Mouse (Mus musculus): ENCODE data around the gene Cst13.

DNA sequence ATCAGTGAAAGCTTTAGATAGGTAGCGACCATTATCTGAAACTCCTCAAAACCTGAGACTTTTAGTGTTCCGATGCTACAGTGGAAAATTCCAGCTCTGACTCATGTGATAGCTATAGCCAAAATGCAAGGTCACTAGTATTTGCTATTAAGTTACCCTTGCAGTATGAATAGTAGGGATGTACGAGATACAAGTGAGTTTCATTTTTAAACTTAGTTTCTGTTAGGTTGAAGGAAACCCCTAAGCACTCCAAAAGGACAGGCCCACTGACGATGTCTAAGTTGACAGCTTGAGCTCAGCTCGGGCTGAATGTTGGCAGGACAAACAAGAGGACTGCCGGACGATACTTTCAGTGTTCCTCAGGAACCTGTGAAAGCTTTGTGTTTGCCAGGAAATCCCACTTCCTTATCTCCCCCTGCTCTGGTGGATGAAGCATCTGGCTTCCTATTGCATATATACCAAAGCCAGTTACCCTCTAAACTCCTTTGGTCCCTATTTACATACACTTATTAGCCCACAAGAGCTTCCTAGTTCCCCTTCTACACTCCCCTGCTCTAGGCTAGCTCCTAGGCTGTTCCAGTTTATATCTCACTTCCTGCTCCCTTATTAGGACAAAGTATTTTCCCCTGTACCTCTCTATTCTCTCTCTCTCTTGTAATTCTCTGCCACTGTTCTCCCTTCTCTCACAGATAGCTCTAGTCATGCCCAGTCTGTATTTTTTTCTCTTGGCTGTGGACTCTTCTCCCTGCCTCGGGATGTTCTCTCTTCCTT lies 36.9 kb downstream of the Cst13 start:
- TF ChIP-seq POLR2A (IDR thresholded peaks at IDR 0.05; ENCODE audit: insufficient read length, low read depth) (no peak), MYOD1 (IDR thresholded peaks at IDR 0.05; ENCODE audit: control insufficient read depth in 1 of 3, insufficient read length in 2 of 3, low read depth in 2 of 3) (no peak), CEBPB (IDR thresholded peaks at IDR 0.05; ENCODE audit: insufficient read depth, poor library complexity, severe bottlenecking) (no peak), USF1 (IDR thresholded peaks at IDR 0.05; ENCODE audit: low read depth) (no peak), REST (IDR thresholded peaks at IDR 0.05; ENCODE audit: insufficient read depth, insufficient read length) (no peak), E2F4 (IDR thresholded peaks at IDR 0.05; ENCODE audit: insufficient read depth) (no peak), SRF (IDR thresholded peaks at IDR 0.05; ENCODE audit: control insufficient read depth, insufficient read length, low read depth) (no peak), MYOG (IDR thresholded peaks at IDR 0.05; ENCODE audit: control insufficient read depth in 1 of 3, insufficient read depth in 1 of 3, insufficient read length in 2 of 3, low read depth in 2 of 3) (no peak), POLR2AphosphoS2 (IDR thresholded peaks at IDR 0.05; ENCODE audit: insufficient read length, low read depth) (no peak), TCF12 (IDR thresholded peaks at IDR 0.05; ENCODE audit: insufficient read depth, poor library complexity, severe bottlenecking) (no peak), TCF3 (IDR thresholded peaks at IDR 0.05; ENCODE audit: insufficient read length, low read depth) (no peak), MAX (IDR thresholded peaks at IDR 0.05; ENCODE audit: low read depth) (no peak)

Data from myocyte (in vitro differentiated cells).